Mouse (Mus musculus) regulatory T cell (primary cell): Measurements from ENCODE around the gene Stxbp5.
"Not testable (repeated sequence)": the region's sequence is repeated elsewhere in the genome, so short reads cannot be mapped to it uniquely, and the experiment has no call there.

Experiments
- in situ Hi-C: fragments of 300-600 bp; cut with MboI, MseI; formaldehyde crosslinking; loops from one replicate; pipeline ENCODE4 v1.15.1; 2025; ENCODE audit warnings: high pct_unique_total_duplicates

The Stxbp5 gene

GRCm38 (mm10) chr10:9901071-9901696 is at the start of gene Stxbp5:
Gene Stxbp5 (minus strand): TSS chr10:9901079.
- in situ Hi-C loops, result no loop called here

DNA sequence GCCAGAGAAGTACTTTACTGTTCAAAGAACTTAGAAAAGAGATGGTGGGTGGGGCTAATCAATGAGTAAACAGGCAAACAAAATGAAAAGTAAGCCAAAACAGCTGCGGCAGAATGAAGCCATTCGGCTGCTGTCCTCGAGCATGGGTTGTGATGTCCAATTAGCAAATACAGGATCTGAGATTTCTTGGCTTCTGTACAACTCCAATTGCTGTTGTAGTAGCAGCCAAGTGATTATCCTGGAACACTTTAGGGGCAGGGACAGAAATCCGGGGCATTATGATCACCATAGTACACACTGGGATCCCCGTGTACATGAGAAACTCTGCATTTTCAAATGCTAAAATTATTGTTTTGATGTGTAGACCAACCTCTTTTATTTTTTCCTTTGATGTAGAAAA is 11.5 kb upstream of the Stxbp5 start:
- in situ Hi-C loops, result no loop called here

DNA sequence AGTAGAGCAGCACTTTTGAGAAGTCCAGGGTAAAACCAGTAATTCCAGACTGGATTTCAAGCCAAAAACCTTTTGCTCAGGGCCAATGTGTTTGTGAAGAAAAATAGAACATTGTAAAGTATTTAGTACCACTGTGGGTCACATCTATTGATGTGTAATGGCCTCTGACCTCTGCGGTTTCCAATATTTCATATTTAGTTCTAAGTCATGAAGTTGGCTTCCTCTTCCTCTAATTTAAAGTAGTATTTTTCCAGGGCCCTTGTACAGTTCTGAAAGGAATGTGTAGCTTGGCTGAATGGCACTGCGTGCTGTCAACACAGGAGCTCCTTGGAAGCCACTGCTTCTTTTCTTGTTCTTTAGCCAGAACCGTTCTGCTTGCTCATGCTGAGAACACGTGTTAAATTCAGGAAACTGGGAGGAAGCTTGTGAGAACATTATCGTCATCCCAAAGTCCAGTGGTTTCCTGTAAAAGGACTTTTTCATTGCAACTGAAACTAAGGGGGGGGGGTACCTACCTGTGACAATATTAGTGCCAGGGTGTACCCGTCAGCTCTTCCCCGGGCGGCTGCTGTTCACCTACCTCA is 7.1 kb upstream of the Stxbp5 start:
- in situ Hi-C loops, result no loop called here

DNA sequence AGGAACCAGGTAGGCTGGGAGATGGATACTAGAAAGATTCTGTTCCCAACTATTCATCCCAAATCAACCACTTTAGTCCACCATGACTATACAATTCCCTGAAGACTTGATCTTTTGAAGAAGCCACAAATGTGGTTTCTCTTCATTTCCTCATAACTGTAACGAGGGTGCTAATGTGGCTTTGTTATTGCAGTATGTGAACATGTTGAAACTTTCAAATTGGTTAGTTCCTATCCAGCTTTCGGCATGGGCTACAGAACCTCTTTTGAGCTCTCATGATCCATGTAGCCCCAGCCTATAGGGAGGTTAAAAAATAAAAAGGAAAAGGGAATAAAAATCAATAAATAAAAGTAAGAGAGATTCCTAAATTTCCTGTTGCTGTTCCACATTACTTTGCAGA is 6.6 kb upstream of the Stxbp5 start:
- in situ Hi-C loops, result no loop called here

DNA sequence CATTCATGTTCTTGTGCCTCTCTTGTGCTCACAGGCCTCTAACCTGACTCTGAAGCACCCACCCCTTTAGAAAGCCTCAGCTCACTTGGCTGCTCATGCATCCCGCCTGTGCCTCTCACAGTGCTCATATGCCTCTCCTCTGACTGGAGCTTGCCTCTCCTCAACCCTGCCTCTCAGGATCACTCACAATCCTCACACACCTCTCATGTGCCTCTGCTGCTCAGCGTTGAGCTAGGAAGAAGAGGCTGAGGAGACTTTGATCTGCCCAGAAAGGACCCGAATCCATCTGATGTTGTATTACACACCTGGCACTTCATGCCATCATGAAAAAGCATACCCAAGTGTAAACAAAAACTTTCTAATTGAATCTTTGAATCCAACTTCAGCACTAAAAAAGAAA is 5.3 kb upstream of the Stxbp5 start:
- in situ Hi-C loops, result no loop called here

DNA sequence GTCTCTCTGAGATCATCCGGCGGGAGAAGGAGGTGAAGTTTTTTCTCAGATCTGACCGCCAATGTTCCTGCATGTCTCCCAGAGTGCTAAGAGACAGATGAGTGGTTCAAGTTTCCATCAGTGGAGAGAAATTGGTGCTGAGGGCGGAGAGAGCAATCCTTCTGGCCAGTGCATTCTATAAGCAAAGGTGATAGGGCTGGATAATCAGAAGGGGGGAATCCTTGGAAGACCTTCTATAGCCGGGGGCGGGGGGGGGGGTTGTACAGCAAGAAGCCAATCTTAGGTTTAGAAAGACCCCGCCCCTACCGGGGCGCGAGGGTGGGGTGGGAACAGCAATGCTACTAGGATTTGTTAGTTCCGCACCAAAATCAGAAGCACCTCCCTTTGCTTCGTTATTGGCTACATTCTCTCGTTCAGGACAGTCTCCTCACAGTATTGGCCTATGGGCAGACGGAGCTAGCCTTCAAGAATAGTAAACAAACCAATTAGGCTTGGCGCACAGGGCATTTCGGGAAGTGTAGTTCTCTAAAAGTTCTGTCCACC is 889 bp upstream of the Stxbp5 start:
- in situ Hi-C loops, result no loop called here

- in situ Hi-C loops, result no loop called here
Measured at GRCm38 (mm10) chr10:9900315-9901070, 386 bp downstream of the Stxbp5 start.

GRCm38 (mm10) chr10:9899816-9900215 is 1.1 kb downstream of the Stxbp5 start:
- in situ Hi-C loops, result no loop called here

DNA sequence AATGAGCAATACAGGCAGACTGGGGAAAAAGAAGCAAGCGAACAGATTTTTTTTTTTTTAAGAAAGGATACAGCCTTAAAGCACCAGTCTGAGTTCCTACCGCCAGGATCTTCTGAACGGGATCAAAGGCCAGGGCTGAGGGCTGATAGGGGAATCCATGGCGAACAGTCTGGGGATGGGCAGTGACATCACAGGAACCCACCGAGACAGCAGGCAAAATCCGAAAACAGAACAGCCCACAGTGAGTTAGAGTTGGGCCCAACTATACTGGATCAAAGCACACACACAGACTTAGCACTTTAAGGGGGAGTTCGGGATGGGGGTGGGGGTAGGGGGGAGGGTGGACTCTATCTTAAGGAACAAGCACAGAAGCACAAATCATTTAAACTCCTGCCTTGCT is 1.8 kb downstream of the Stxbp5 start:
- in situ Hi-C loops, result no loop called here

- in situ Hi-C loops, result no loop called here
Measured at GRCm38 (mm10) chr10:9897852-9898251, 3.0 kb downstream of the Stxbp5 start.

DNA sequence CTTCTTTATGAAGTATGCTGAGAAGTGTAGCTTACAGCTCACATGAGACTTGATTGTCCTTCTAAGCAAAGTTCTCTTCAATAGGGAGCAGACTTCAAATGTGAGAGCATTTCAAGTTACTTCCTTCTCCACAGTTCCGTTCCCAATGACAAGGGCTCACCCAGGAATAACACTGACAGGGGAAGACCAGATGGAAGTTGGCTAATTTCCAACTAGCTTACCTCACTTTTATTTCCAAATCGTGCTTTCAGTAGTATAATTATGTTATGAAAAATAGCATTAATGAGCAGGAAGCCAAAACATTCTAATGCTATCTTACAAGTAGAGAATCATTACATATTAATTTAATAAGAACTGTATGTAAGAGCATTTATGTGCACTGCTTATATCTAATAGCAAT is 7.3 kb downstream of the Stxbp5 start:
- in situ Hi-C loops, result no loop called here

GRCm38 (mm10) chr10:9889651-9890050 is 11.2 kb downstream of the Stxbp5 start:
- in situ Hi-C loops, result no loop called here

GRCm38 (mm10) chr10:9888655-9889054 is 12.2 kb downstream of the Stxbp5 start:
- in situ Hi-C loops, result no loop called here

DNA sequence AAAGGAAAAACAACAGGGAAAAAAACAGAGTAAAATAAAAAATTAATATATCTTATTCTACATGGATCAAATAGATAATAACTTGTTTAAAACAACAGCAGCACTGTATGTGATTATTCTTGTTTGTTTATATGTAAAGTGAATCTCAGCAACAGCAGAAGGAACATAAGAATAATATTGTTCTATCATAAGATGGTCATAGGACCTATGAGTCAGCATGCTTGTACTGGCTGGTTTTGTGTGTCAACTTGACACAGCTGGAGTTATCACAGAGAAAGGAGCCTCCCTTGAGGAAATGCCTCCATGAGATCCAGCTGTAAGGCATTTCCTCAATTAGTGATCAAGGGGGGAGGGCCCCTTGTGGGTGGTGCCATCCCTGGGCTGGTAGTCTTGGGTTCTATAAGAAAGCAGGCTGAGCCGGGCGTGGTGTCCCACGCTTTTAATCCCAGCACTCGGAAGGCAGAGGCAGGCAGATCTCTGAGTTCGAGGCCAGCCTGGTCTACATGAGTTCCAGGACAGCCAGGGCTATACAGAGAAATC is 19.0 kb downstream of the Stxbp5 start:
- in situ Hi-C loops, result not testable (repeated sequence)

- in situ Hi-C loops, result no loop called here
Measured at GRCm38 (mm10) chr10:9880070-9880728, 20.7 kb downstream of the Stxbp5 start.

DNA sequence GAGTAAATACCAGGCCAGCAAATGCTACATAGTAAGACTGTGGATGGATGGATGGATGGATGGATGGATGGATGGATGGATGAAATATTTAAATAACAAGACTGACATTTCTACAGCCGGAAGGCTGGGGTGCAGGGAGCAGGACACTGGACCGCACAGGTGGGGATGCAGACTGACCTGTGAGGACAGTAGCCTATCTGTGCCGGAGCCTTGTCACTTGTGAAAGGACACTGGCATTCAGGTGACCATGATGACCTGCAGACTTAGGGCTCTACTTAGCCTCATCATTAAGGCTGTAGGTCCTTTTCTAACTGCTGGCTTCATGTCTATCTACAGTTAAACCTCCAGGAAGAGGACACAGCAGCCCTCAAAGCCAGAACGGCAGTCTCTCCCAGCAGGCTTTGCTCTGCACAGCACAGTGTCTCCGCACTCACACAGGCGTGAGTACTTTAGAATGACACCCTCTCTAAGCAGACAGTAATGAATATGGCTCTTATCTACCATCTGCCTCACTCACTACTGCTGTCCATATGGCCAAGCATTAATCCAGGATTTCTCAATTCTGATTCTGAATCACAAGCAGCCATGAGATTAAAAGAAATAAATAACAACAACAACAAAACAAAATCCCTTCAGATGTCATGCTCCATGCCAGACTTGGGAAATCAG is 21.9 kb downstream of the Stxbp5 start:
- in situ Hi-C loops, result no loop called here

- in situ Hi-C loops, result no loop called here
Measured at GRCm38 (mm10) chr10:9875905-9876304, 25.0 kb downstream of the Stxbp5 start.

GRCm38 (mm10) chr10:9872143-9872542 is 28.7 kb downstream of the Stxbp5 start:
- in situ Hi-C loops, result no loop called here

DNA sequence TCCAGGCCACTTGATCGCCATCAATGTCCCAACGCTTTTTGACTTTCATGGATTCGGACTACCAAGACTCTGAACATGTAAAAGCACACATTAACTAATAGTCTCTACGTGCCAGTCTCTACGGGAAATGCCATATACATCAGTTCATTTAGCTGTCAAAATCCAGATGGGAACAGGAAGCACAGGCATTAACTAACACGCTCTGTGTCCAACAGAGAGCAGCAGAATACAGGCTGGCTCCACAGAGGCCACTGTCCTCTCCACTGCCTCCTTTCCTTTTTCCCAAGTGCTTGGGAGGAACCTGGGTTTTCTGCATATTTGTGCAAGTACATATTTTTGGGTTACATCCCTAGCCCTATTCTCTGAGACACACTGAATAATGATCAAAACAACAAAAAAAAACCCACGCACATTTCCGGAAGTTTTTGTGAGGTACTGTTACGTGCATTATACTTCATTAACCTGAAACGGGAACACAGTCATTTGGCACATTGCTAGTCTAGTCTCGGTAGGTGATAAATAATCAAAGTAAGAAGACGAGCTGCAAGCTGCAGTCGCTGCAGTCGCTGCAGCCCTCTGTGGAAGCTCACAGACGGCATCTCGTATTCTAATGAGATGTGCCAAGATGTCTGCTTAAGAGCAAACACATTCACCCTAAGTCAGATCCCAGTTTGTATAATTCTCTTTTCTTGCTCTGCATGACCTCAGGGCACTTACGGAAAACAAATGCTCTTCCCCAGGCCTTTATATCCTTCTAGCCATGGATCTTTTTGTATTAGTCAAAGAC is 33.9 kb downstream of the Stxbp5 start:
- in situ Hi-C loops, result no loop called here

DNA sequence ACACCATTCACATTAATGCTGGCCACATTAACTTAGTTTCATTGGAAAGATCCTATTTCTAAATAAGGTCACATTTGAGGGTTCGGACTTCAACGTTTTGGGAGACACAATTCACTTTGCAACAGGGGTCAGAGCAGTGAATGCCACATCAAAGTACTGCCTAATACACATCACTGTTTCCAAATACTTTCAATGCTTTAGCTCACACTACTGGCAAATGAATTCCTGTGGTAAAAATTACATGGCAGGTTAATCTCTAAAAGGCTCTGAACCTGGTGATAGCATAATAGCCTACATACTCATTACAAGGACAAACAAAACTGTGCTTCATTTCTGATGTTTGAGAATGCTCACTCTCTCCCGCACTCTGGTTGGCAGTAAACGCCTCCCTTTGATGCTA is 40.9 kb downstream of the Stxbp5 start:
- in situ Hi-C loops, result no loop called here

- in situ Hi-C loops, result no loop called here
Measured at GRCm38 (mm10) chr10:9859476-9859875, 41.4 kb downstream of the Stxbp5 start.
